Mouse (Mus musculus) liver, embryonic 12.5 days (tissue): ENCODE measurements around the gene 1600012H06Rik. TPM values are rescaled to one million over a fixed set of nuclear protein-coding genes. Genes with fewer than 3 reads are reported as not detected.
"Not testable (repeated sequence)": the region's sequence is repeated elsewhere in the genome, so short reads cannot be mapped to it uniquely, and the experiment has no call there.

ENCODE experiments used
- ATAC-seq: fragments of 200-750 bp; cut with Nextera tagmentation; 2 replicates; pipeline ENCODE4 v1.8.0; 2017; ENCODE audit warnings: moderate number of reproducible peaks, mild to moderate bottlenecking, moderate library complexity
- H3K27ac ChIP-seq: fragments of 300-500 bp; sonication (generic); 2 replicates; pipeline ENCODE4 v1.5.1; 2016; ENCODE audit warnings: mild to moderate bottlenecking
- H3K27me3 ChIP-seq: fragments of 300-500 bp; sonication (generic); replicated peaks from 2 replicates; pipeline ENCODE4 v1.6.1; 2016; ENCODE audit warnings: mild to moderate bottlenecking, moderate library complexity
- H3K36me3 ChIP-seq: fragments of 300-500 bp; sonication (generic); 2 replicates; pipeline ENCODE4 v1.6.1; 2016; ENCODE audit warnings: mild to moderate bottlenecking, moderate library complexity
- H3K4me1 ChIP-seq: fragments of 300-500 bp; sonication (generic); 2 replicates; pipeline ENCODE4 v1.6.1; 2016
- H3K4me2 ChIP-seq: fragments of 300-500 bp; sonication (generic); 2 replicates; pipeline ENCODE4 v1.6.1; 2016; ENCODE audit warnings: mild to moderate bottlenecking, moderate library complexity
- H3K4me3 ChIP-seq: fragments of 300-500 bp; sonication (generic); 2 replicates; pipeline ENCODE4 v1.5.1; 2016; ENCODE audit warnings: mild to moderate bottlenecking, moderate library complexity
- H3K9ac ChIP-seq: fragments of 300-500 bp; sonication (generic); 2 replicates; pipeline ENCODE4 v1.6.1; 2016; ENCODE audit warnings: mild to moderate bottlenecking, moderate library complexity
- H3K9me3 ChIP-seq: fragments of 300-500 bp; sonication (generic); replicated peaks from 2 replicates; pipeline ENCODE4 v1.6.1; 2016; ENCODE audit warnings: mild to moderate bottlenecking, moderate library complexity
- WGBS: fragments of 180-500 bp; shearing (Covaris S2); methylation state at CpG from one replicate; pipeline ENCODE4 v1.1.7; 2016; ENCODE audit not compliant: insufficient replicate concordance; 5-methylcytosine and 5-hydroxymethylcytosine counted together
- polyA plus RNA-seq: library from polyadenylated mRNA; unstranded; fragments of >200 nt; fragmentation: Nextera tagmentation; extraction: Ambion mirVana; gene quantifications from 2 replicates; pipeline ENCODE4 v1.2.1, GENCODE M21; 2016

Gene 1600012H06Rik
- polyA plus RNA-seq, 1 experiment from 2014 or later, result 15.3 TPM

DNA sequence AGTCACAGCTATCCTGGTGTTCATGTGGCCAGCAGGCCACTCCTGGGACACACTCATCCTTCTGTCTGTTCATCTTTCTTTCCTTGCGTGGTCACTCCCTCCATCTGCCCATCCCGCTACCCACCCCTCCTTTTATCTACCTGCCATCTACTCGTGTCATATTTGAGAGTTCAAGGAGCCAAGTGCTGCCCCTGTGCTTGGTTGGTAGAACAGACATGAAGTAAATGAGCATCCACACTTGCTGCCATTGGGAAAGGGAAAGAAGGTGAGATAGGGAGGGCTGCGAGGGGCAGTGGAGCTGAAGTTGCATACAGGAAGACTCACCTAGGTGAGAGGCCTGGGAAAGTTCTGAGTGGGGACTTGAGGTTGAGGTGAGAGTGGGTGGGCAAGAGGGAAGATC, 28.6 kb upstream of the 1600012H06Rik start:
- Histone ChIP-seq H3K27ac (no peak overlapping the region), H3K4me3 (no peak overlapping the region), H3K27me3 (peaks cover 7% of the 10 kb centered on the region), H3K36me3 (no peaks in the 10 kb centered on the region), H3K9ac (no peak overlapping the region), H3K4me1 (no peaks in the 10 kb centered on the region), H3K9me3 (no peaks in the 10 kb centered on the region), H3K4me2 (no peak overlapping the region)
- no peak for ATAC-seq
- 73% methylated on average over 4 of the region's 4 CpGs for WGBS

GRCm38 (mm10) chr17:14917866-14918265, 25.1 kb upstream of the 1600012H06Rik start:
- Histone ChIP-seq H3K9ac (no peak overlapping the region), H3K36me3 (no peaks in the 10 kb centered on the region), H3K27me3 (peaks cover 10% of the 10 kb centered on the region), H3K4me1 (no peaks in the 10 kb centered on the region), H3K4me3 (no peak overlapping the region), H3K9me3 (no peaks in the 10 kb centered on the region), H3K27ac (no peak overlapping the region), H3K4me2 (no peak overlapping the region)
- ATAC-seq, result no peak
- 79% methylated on average over 8 of the region's 8 CpGs for WGBS

- Histone ChIP-seq H3K9me3 (no peaks in the 10 kb centered on the region), H3K4me3 (no peak overlapping the region), H3K36me3 (no peaks in the 10 kb centered on the region), H3K9ac (no peak overlapping the region), H3K27ac (no peak overlapping the region), H3K4me2 (no peak overlapping the region), H3K27me3 (peaks cover 10% of the 10 kb centered on the region), H3K4me1 (no peaks in the 10 kb centered on the region)
- 26% methylated on average over 6 of the region's 6 CpGs for WGBS
- no peak for ATAC-seq
Measured at GRCm38 (mm10) chr17:14921582-14921981, 21.4 kb upstream of the 1600012H06Rik start.

DNA sequence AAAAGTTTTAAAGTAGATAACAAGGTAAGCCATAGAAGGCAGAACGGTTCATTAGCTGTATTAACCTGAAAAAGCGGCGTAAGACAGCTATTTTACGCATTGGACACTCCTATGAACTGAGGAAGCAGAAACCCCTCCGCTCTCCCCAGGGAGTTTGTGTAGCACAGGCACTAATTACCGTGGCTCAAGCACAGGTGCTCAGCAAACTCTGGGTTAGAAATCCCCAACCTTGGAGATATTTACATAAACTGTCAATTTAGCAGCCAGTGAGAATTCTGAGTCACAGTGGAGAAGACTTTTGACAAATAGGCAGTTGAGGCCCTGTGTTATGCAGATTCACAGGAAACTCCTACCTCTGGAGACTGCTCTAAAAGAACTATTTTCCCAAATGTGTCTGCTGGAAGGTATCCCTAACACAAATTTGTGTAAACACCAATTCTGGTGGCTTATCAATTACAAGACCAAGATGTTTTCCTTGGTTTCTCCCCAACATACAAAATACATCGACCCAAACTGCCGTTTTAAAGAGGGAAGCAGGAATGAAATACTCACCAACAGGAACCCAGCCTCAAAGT, 15.3 kb upstream of the 1600012H06Rik start:
- 63% methylated on average over 8 of the region's 8 CpGs for WGBS
- no peak for ATAC-seq

DNA sequence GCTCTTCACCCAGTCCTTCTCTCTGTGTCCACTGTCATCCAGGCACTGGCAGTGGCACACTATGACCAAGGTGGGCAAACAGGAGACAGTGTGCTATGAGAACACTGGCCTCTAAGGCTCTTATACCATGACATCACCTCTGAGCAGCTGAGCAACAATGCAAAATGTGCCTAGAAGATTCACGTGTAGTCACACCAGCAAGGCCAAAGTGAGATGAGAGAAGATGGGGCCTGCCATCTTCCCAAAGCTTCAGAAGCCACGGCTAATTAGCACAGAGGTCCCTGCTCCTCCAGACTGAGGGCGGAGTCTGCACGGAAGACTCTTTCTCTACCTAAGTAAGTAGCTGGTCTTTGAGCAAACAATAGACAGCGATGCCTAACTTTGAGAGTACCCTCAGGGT, 14.4 kb upstream of the 1600012H06Rik start:
- Histone ChIP-seq H3K9ac (no peak overlapping the region), H3K4me1 (no peaks in the 10 kb centered on the region), H3K4me2 (no peak overlapping the region), H3K36me3 (no peaks in the 10 kb centered on the region), H3K27ac (no peak overlapping the region), H3K27me3 (no peaks in the 10 kb centered on the region), H3K9me3 (no peaks in the 10 kb centered on the region), H3K4me3 (no peak overlapping the region)
- 69% methylated on average over 5 of the region's 5 CpGs for WGBS
- no peak for ATAC-seq

More for the DNA sequence above, 15.3 kb upstream of the 1600012H06Rik start:
- H3K27ac ChIP-seq, result no peak overlapping the region
- H3K36me3 ChIP-seq, result no peaks in the 10 kb centered on the region
- H3K4me3 ChIP-seq, result no peak overlapping the region
- H3K9ac ChIP-seq, result no peak overlapping the region
- H3K4me2 ChIP-seq, result no peak overlapping the region
- no peaks in the 10 kb centered on the region for H3K9me3 ChIP-seq
- H3K27me3 ChIP-seq, result no peaks in the 10 kb centered on the region
- H3K4me1 ChIP-seq, result no peaks in the 10 kb centered on the region

DNA sequence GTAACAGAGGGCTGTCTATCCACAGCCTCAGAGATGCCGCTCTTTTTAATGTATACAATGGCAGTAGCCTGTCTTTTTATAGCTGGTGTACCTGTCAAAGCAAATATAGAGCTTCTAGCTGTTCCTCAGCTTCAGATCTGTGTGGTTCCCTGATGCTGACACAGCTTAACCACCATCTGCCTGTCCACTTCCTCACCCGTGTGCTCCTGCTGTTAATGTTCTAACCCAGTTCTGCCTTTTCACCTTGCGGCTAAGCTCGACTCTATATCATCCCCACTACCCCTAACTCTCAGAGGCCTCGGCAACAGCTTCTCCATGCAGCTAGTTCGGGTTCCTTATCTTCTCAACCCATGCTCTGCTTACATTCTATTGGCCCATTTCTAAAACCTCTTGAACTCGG, 12.3 kb upstream of the 1600012H06Rik start:
- no peaks in the 10 kb centered on the region for H3K4me1 ChIP-seq
- 30% methylated on average over 7 of the region's 7 CpGs for WGBS
- no peak overlapping the region for H3K27ac ChIP-seq
- no peaks in the 10 kb centered on the region for H3K9me3 ChIP-seq
- no peaks in the 10 kb centered on the region for H3K27me3 ChIP-seq
- H3K36me3 ChIP-seq, result no peaks in the 10 kb centered on the region
- no peak for ATAC-seq
- no peak overlapping the region for H3K9ac ChIP-seq
- H3K4me2 ChIP-seq, result no peak overlapping the region
- H3K4me3 ChIP-seq, result no peak overlapping the region

DNA sequence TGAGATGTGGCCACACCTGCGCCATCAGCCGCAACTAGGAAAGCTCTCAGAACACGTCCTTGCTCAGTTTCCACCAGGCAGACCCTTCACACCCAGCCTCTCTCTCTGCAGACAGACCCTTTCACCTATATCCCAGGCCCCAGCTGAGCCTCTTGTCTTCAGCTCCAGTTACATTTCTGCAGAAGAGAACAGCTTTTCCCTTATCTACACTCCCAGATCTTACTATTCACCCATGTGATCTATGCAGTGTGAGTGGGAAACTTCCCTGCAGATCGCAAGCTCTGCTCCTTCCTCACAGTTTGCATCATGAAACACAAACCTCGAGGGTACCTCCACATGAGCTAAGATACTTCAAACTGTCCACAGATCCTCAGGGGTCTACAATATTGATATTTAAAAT, 11.5 kb upstream of the 1600012H06Rik start:
- no peak overlapping the region for H3K9ac ChIP-seq
- 57% methylated on average over 5 of the region's 5 CpGs for WGBS

DNA sequence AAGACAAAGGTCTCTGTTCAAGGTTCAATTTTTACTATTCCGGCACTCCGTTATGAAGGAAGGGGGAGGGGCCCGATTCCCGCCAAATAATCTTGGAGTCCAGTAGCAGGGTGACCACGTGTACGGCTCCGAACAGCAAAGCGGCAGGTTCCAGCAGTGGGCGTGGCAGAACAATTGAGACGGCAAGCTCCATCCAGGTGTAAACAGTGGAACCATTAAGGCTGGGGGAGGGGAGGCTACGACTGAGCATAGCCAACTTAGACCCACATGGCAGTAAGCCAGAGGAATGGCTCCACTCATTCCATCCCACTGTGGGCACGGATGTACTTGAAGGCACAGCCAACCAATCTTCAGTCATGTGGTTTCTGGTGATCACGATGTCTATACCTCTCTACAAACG, 7.7 kb upstream of the 1600012H06Rik start:
- 70% methylated on average over 14 of the region's 14 CpGs for WGBS
- H3K27me3 ChIP-seq, H3K4me3 ChIP-seq, H3K9ac ChIP-seq, H3K4me1 ChIP-seq, ATAC-seq, H3K9me3 ChIP-seq, H3K4me2 ChIP-seq, H3K27ac ChIP-seq, H3K36me3 ChIP-seq: not testable (repeated sequence)

More for the DNA sequence above, 11.5 kb upstream of the 1600012H06Rik start:
- H3K4me3 ChIP-seq, result no peak overlapping the region
- H3K4me2 ChIP-seq, result no peak overlapping the region
- H3K36me3 ChIP-seq, result no peaks in the 10 kb centered on the region
- no peaks in the 10 kb centered on the region for H3K27me3 ChIP-seq
- H3K9me3 ChIP-seq, result no peaks in the 10 kb centered on the region
- no peak overlapping the region for H3K27ac ChIP-seq
- ATAC-seq, result no peak
- no peaks in the 10 kb centered on the region for H3K4me1 ChIP-seq

DNA sequence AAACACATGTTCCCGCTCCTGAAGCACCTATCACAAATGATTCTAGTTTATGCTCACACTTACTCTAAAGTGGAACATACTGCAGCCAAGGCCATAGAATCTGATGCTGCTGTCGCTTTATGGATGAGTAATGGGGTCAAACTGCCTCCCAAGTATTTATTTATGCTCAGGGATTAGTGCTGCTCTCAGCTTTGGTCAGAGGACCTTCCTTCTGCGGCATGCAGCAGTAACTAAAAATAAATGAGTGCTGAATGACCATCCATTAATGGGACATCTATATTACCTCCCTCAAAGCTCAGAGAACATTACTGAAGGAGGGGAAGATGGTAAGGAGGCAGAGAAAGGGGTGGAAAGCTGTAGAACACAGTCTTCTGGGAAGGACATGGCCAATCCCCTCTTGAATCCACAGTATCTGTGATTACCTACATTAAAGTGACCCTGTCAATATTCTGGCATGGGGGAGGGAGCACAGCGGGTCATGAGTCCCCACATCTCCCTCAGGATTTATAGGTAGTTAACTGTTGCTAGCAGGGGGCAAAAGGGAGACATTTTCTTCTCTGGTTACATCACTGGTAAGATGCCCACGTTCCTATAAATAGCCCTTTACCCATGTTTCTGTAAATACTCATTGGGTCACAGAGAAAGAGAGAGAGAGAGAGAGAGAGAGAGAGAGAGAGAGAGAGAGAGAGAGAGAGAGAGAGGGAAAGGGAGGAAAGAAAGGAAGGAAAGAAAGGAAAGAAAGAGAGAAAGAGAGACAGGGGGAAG, 7.0 kb upstream of the 1600012H06Rik start:
- WGBS, result 52% methylated on average over 5 of the region's 5 CpGs
- Histone ChIP-seq H3K27ac (no peak overlapping the region), H3K4me1 (no peaks in the 10 kb centered on the region), H3K9ac (no peak overlapping the region), H3K36me3 (no peaks in the 10 kb centered on the region), H3K4me2 (no peak overlapping the region), H3K9me3 (no peaks in the 10 kb centered on the region), H3K27me3 (no peaks in the 10 kb centered on the region), H3K4me3 (no peak overlapping the region)
- ATAC-seq, result no peak

- 69% methylated on average over 6 of the region's 6 CpGs for WGBS
- not testable (repeated sequence) for H3K9me3 ChIP-seq, H3K27ac ChIP-seq, H3K27me3 ChIP-seq, ATAC-seq
- H3K36me3 ChIP-seq, result peaks cover 30% of the 10 kb centered on the region
- H3K4me3 ChIP-seq, result peak overlapping the region; percentile 96
- peak overlapping the region; percentile 88; the same call in 1 of the 2 replicates for H3K9ac ChIP-seq
- H3K4me2 ChIP-seq, result peak overlapping the region; percentile 95
- H3K4me1 ChIP-seq, result peaks cover 28% of the 10 kb centered on the region
Measured at GRCm38 (mm10) chr17:14942181-14942580, 803 bp upstream of the 1600012H06Rik start.

DNA sequence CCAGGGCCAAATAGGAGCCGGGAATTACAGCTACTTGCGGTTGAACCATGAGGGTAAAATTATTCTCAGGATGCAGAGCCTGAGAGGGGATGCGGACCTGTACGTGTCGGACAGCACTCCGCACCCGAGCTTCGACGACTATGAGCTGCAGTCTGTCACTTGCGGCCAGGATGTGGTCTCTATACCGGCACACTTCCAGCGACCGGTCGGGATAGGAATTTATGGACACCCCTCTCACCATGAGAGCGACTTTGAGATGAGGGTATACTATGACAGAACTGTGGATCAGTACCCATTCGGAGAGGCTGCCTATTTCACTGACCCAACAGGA, 710 bp downstream of the 1600012H06Rik start:
- ATAC-seq, result peak; percentile 6; the same call in 1 of the 2 replicates
- Histone ChIP-seq H3K27ac (peak overlapping the region; percentile 84), H3K4me2 (peak overlapping the region; percentile 95), H3K27me3 (no peaks in the 10 kb centered on the region), H3K9ac (peak overlapping the region; percentile 88), H3K4me3 (peak overlapping the region; percentile 96), H3K9me3 (no peaks in the 10 kb centered on the region), H3K4me1 (peaks cover 28% of the 10 kb centered on the region), H3K36me3 (peaks cover 41% of the 10 kb centered on the region)
- WGBS, result 10% methylated on average over 16 of the region's 16 CpGs

DNA sequence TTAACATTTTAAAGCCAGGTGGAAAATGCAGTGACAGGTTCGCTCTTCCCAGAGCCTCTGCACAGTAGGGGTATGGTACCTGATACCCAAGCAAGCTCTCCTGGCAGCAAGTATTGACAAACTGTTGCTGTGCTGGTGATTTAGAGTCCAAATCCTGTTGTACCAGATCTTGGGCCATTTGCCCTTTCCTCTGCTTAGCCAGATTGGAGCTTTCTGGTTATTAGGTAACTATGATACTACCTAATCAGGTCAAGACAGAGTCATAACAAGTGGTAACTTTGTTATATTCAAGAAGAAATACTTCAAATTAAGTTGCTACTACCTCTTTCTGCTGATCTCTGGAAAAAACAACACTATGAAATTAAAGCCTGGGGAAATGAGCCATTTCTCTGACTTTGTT, 1.6 kb downstream of the 1600012H06Rik start:
- 87% methylated on average over 1 of the region's 1 CpGs for WGBS
- H3K4me1 ChIP-seq, result peaks cover 28% of the 10 kb centered on the region
- no peak overlapping the region for H3K27ac ChIP-seq
- ATAC-seq, result no peak
- peaks cover 48% of the 10 kb centered on the region for H3K36me3 ChIP-seq
- no peaks in the 10 kb centered on the region for H3K9me3 ChIP-seq
- peak overlapping the region; percentile 96 for H3K4me3 ChIP-seq
- H3K27me3 ChIP-seq, result no peaks in the 10 kb centered on the region
- peak overlapping the region; percentile 95 for H3K4me2 ChIP-seq
- H3K9ac ChIP-seq, result peak overlapping the region; percentile 88; the same call in 1 of the 2 replicates
